Mouse (Mus musculus) thymus, adult 2 months (tissue): ENCODE results near the gene Wfdc6a.

Experiments used
- CTCF ChIP-seq: fragments of 200-500 bp; IDR thresholded peaks from 2 replicates; pipeline ENCODE4 v1.5.1; 2012; ENCODE audit warnings: mild to moderate bottlenecking, control low read depth, low read length, moderate library complexity, borderline replicate concordance; ENCODE audit not compliant: control insufficient read depth, poor library complexity, insufficient read depth; ENCODE audit errors: extremely low read depth
- POLR2A ChIP-seq: fragments of 200-500 bp; IDR thresholded peaks from 2 replicates; pipeline ENCODE4 v1.6.1; 2012; ENCODE audit warnings: mild to moderate bottlenecking, low read length, control low read depth, moderate library complexity; ENCODE audit not compliant: control insufficient read depth, poor library complexity, insufficient read depth; ENCODE audit errors: extremely low read depth

DNA sequence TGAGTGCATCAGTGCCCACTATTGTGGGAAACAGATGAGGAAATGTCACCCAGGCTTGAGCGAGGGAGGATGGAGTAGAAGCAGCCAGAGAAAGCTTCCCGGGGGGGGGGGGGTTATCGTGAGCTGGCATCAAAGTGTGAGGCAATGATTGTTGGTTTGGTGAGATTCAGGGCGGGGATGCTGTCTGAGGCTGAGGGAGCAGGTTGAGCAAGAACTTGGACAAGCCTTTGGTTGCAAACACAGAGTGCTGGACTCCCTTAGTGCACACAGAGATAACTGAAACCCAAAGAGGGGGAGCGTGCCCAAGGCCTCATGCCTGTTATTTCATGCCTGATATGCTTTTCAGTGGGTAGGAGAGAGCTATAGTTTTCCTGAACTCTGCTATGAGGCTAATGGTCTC, 17.8 kb downstream of the Wfdc6a start:
- TF ChIP-seq CTCF (no peak), POLR2A (no peak)
